Mouse (Mus musculus): Measurements from ENCODE around the gene Wfdc12.

DNA sequence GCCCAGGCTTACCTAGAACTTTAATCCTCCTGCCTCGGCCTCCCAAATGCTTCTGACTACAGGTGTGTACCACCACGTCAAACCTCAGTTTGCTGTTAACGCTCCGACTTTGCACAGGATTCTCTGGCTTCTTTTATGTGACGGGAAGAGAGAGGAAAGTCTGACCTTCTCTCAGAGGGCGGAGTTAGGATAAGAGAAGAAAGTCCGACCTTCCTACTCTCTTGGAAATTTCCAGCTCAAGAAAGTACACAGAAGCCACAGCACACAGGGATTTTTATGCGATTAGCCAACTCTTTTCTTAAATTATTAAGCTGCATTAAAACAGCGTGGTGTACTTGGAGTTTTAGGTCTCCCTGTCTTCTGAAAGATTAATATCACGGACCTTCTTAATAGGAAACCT lies 45.9 kb downstream of the Wfdc12 start:
- TF ChIP-seq POLR2A (IDR thresholded peaks at IDR 0.05; ENCODE audit: borderline replicate concordance, extremely low read depth, low read depth, low read length) = no peak
- no peak for TF ChIP-seq CTCF (IDR thresholded peaks at IDR 0.05; ENCODE audit: insufficient read depth, low read length)

All from lung, adult 2 months (tissue).